Mouse (Mus musculus) Patski (cell line): ENCODE data around the gene Msl3l2. TPM values are rescaled to one million over a fixed set of nuclear protein-coding genes. Genes with fewer than 3 reads are reported as not detected.
A peak's percentile ranks its signal among the peaks of the same experiment; 100 is the strongest.

ENCODE experiments used
- ATAC-seq: fragments of 100-300 bp; one replicate; pipeline ENCODE4 v1.8.0; 2021
- CTCF ChIA-PET: fragments of 350-600 bp; sonication (Branson Sonifier 250); formaldehyde crosslinking; loops from one replicate; lab custom pipeline; 2022; ENCODE audit warnings: inconsistent platforms; lab: Charles Lee
- POLR2A ChIA-PET: fragments of 350-600 bp; sonication (Branson Sonifier 250); formaldehyde crosslinking; loops from one replicate; lab custom pipeline; 2022; ENCODE audit warnings: antibody characterized with exemption, inconsistent platforms; lab: Charles Lee
- DNase-seq: peaks from one replicate; pipeline ENCODE4 v3.0.0-alpha.2; 2011; ENCODE audit warnings: low read depth, low spot score
- H3K27me3 ChIP-seq: fragments of 371-371 bp; one replicate; pipeline ENCODE4 v1.5.1; 2021
- CTCF ChIP-seq: fragments of 100-300 bp; IDR thresholded peaks from one replicate; pipeline ENCODE4 v1.5.1; 2021
- in situ Hi-C: fragments of 300-500 bp; cut with MboI; formaldehyde crosslinking; loops from 3 replicates; pipeline ENCODE4 v1.11.1; 2018; ENCODE audit warnings: low pct_unique_long_range_greater_than_20kb, mixed read lengths
- polyA plus RNA-seq: library from polyadenylated mRNA; unstranded; gene quantifications from one replicate; pipeline ENCODE4 v1.2.3, GENCODE M21; 2021

Msl3l2 gene
- polyA plus RNA-seq, 1 experiment from 2014 or later, result 1.1 TPM

- ChIA-PET POLR2A (no interaction called here), CTCF (interaction anchor here (4.4 kb wide), 1 partner anchor 9 kb away, joined by 13 read pairs; the partner anchor contains the start of gene Msl3l2)
- H3K27me3 ChIP-seq, result no peaks in the 10 kb centered on the region
- no peak for ATAC-seq
- in situ Hi-C loops, result no loop called here
- no peak for TF ChIP-seq CTCF
- DNase-seq, result no peak
Measured at GRCm38 (mm10) chr10:56114951-56115635, 8.4 kb downstream of the Msl3l2 start.

- POLR2A ChIA-PET, result no interaction called here
- ATAC-seq, result no peak
- in situ Hi-C loops, result no loop called here
- H3K27me3 ChIP-seq, result no peaks in the 10 kb centered on the region
- no peak for TF ChIP-seq CTCF
- DNase-seq, result no peak
- CTCF ChIA-PET, result interaction anchor here (4.4 kb wide), 1 partner anchor 9 kb away, joined by 13 read pairs; the partner anchor contains the start of gene Msl3l2
Measured at GRCm38 (mm10) chr10:56115636-56116180, 9.0 kb downstream of the Msl3l2 start.

GRCm38 (mm10) chr10:56126972-56127371 is 20.3 kb downstream of the Msl3l2 start:
- DNase-seq (no peak), ATAC-seq (no peak)
- no peaks in the 10 kb centered on the region for H3K27me3 ChIP-seq
- ChIA-PET CTCF (interaction anchor here (1.2 kb wide), 2 partner anchors 19 to 22 kb away, joined by 3 to 4 read pairs; no protein-coding TSS in a partner anchor), POLR2A (no interaction called here)
- TF ChIP-seq CTCF, result peak; percentile 23
- in situ Hi-C loops, result no loop called here

- in situ Hi-C loops, result no loop called here
- DNase-seq (no peak), ATAC-seq (no peak)
- no peaks in the 10 kb centered on the region for H3K27me3 ChIP-seq
- ChIA-PET CTCF (interaction anchor here (1.1 kb wide), 1 partner anchor 8 kb away, joined by 3 read pairs; no protein-coding TSS in a partner anchor), POLR2A (no interaction called here)
- no peak for TF ChIP-seq CTCF
Measured at GRCm38 (mm10) chr10:56129642-56130041, 22.9 kb downstream of the Msl3l2 start.

GRCm38 (mm10) chr10:56137191-56137590 is 30.5 kb downstream of the Msl3l2 start:
- no peak for ATAC-seq
- no peak for TF ChIP-seq CTCF
- POLR2A ChIA-PET, result no interaction called here
- in situ Hi-C loops, result no loop called here
- H3K27me3 ChIP-seq, result no peaks in the 10 kb centered on the region
- CTCF ChIA-PET, result interaction anchor here (1.0 kb wide), 1 partner anchor 8 kb away, joined by 3 read pairs; no protein-coding TSS in a partner anchor
- DNase-seq, result no peak

- no peak for ATAC-seq
- no peaks in the 10 kb centered on the region for H3K27me3 ChIP-seq
- in situ Hi-C loops, result no loop called here
- no peak for DNase-seq
- no peak for TF ChIP-seq CTCF
- POLR2A ChIA-PET, result interaction anchor here (0.7 kb wide), 1 partner anchor 20 kb away, joined by 3 read pairs; no protein-coding TSS in a partner anchor
- CTCF ChIA-PET, result interaction anchor here (1.8 kb wide), 1 partner anchor 22 kb away, joined by 4 read pairs; no protein-coding TSS in a partner anchor
Measured at GRCm38 (mm10) chr10:56148920-56149319, 42.2 kb downstream of the Msl3l2 start.

GRCm38 (mm10) chr10:56156956-56157355 is 50.2 kb downstream of the Msl3l2 start:
- CTCF ChIA-PET, result no interaction called here
- in situ Hi-C loops, result no loop called here
- POLR2A ChIA-PET, result no interaction called here
- H3K27me3 ChIP-seq, result no peaks in the 10 kb centered on the region
- no peak for TF ChIP-seq CTCF
- DNase-seq, result no peak
- no peak for ATAC-seq

GRCm38 (mm10) chr10:56158207-56158606 is 51.5 kb downstream of the Msl3l2 start:
- in situ Hi-C loops, result no loop called here
- no peak for DNase-seq

GRCm38 (mm10) chr10:56158748-56159147 is 52.0 kb downstream of the Msl3l2 start:
- ChIA-PET CTCF (interaction anchor here (0.7 kb wide), 1 partner anchor 25 kb away, joined by 3 read pairs; no protein-coding TSS in a partner anchor), POLR2A (no interaction called here)
- in situ Hi-C loops, result no loop called here
- TF ChIP-seq CTCF, result no peak
- ATAC-seq (peak; percentile 54), DNase-seq (peak; percentile 6)
- no peaks in the 10 kb centered on the region for H3K27me3 ChIP-seq

More at GRCm38 (mm10) chr10:56158207-56158606, 51.5 kb downstream of the Msl3l2 start:
- no peaks in the 10 kb centered on the region for H3K27me3 ChIP-seq
- ATAC-seq, result no peak
- CTCF ChIA-PET, result no interaction called here
- TF ChIP-seq CTCF, result no peak
- POLR2A ChIA-PET, result no interaction called here

- DNase-seq (no peak), ATAC-seq (no peak)
- ChIA-PET POLR2A (no interaction called here), CTCF (interaction anchor here (1.6 kb wide), 1 partner anchor 58 kb away, joined by 4 read pairs; the partner anchor contains the start of gene Msl3l2)
- in situ Hi-C loops, result no loop called here
- no peak for TF ChIP-seq CTCF
- H3K27me3 ChIP-seq, result no peaks in the 10 kb centered on the region
Measured at GRCm38 (mm10) chr10:56164411-56164810, 57.7 kb downstream of the Msl3l2 start.

GRCm38 (mm10) chr10:56165758-56166157 is 59.0 kb downstream of the Msl3l2 start:
- DNase-seq, result no peak
- ChIA-PET CTCF (no interaction called here), POLR2A (no interaction called here)
- H3K27me3 ChIP-seq, result no peaks in the 10 kb centered on the region
- no peak for ATAC-seq
- no peak for TF ChIP-seq CTCF
- in situ Hi-C loops, result no loop called here

Other genes starting within 250 kb of the Msl3l2 start
- gene Tbc1d32, start 121.8 kb downstream of the Msl3l2 start, polyA plus RNA-seq, result 5.2 TPM